Mouse (Mus musculus) embryonic facial prominence, embryonic 12.5 days (tissue): Measurements from ENCODE around the gene Flot2. TPM values are rescaled to one million over a fixed set of nuclear protein-coding genes. Genes with fewer than 3 reads are reported as not detected.

ENCODE experiments used
- microRNA counts: library from miRNA; unstranded; fragments of <30 nt; microRNA quantifications from one replicate; lab custom pipeline; 2017
- microRNA-seq: library from miRNA; unstranded; fragments of <30 nt; microRNA quantifications from one replicate; pipeline ENCODE4, GENCODE M21; 2017
- polyA plus RNA-seq: library from polyadenylated mRNA; unstranded; fragments of >200 nt; fragmentation: Nextera tagmentation; extraction: Ambion mirVana; gene quantifications from 2 replicates; pipeline ENCODE4 v1.2.1, GENCODE M21; 2016

Flot2 gene
- polyA plus RNA-seq, 1 experiment from 2014 or later: 51.8 TPM

MicroRNA genes within 50 kb of the gene (microRNA counts, 519-probe panel; counts per million panel counts)
- 460 counts per million, percentile 65 among the panel's probes with 10 or more counts for microRNA mmu-miR-144 (lab: Ali Mortazavi, UCI)
- microRNA mmu-miR-451 (lab: Ali Mortazavi, UCI): 460 counts per million, percentile 65 among the panel's probes with 10 or more counts

Small RNA genes within 50 kb of the gene (microRNA-seq; reads per million reads assigned to microRNA genes)
- gene Mir144 (21.0 reads per million, percentile 36 among the genes with 10 or more reads in this experiment), gene Mir451a (not detected), gene Mir451b (not detected)

Other genes with a start within 250 kb of the Flot2 start
- gene Pipox, start 143.8 kb upstream of the Flot2 start, polyA plus RNA-seq: 1.7 and 3.2 TPM in 2 replicates
- 2.0 and 2.4 TPM in 2 replicates for gene Sez6, start 107.1 kb upstream of the Flot2 start, polyA plus RNA-seq
- 27.5 and 27.7 TPM in 2 replicates for gene Phf12, start 55.2 kb upstream of the Flot2 start, polyA plus RNA-seq
- gene Dhrs13, start 5.7 kb upstream of the Flot2 start, polyA plus RNA-seq: 20.3 and 21.9 TPM in 2 replicates
- 33.7 and 35.9 TPM in 2 replicates for gene Eral1, start 42.5 kb downstream of the Flot2 start, polyA plus RNA-seq
- gene Fam222b, start 56.7 kb downstream of the Flot2 start, polyA plus RNA-seq: 15.1 and 15.7 TPM in 2 replicates
- gene Traf4, start 127.7 kb downstream of the Flot2 start, polyA plus RNA-seq: 119 and 122 TPM in 2 replicates
- gene Nek8, start 138.7 kb downstream of the Flot2 start, polyA plus RNA-seq: 17.5 and 18.9 TPM in 2 replicates
- 13.5 and 14.2 TPM in 2 replicates for gene Tlcd1, start 138.8 kb downstream of the Flot2 start, polyA plus RNA-seq
- gene Rpl23a, start 145.7 kb downstream of the Flot2 start, polyA plus RNA-seq: 1,221 and 1,230 TPM in 2 replicates
- 164 and 181 TPM in 2 replicates for gene Rab34, start 150.5 kb downstream of the Flot2 start, polyA plus RNA-seq
- 2.9 TPM in 2 replicates for gene Proca1, start 155.5 kb downstream of the Flot2 start, polyA plus RNA-seq
- gene Sdf2, start 207.8 kb downstream of the Flot2 start, polyA plus RNA-seq: 56.2 and 61.1 TPM in 2 replicates
- 36.1 and 37.8 TPM in 2 replicates for gene Supt6, start 208.1 kb downstream of the Flot2 start, polyA plus RNA-seq
- gene 2610507B11Rik, start 223.8 kb downstream of the Flot2 start, polyA plus RNA-seq: 72.1 and 79.5 TPM in 2 replicates